Mouse (Mus musculus): ENCODE data around the gene Pgd. TPM values are rescaled to one million over a fixed set of nuclear protein-coding genes. Genes with fewer than 3 reads are reported as not detected.
"Not testable (repeated sequence)": the region's sequence is repeated elsewhere in the genome, so short reads cannot be mapped to it uniquely, and the experiment has no call there.

Gene Pgd
- polyA plus RNA-seq (2016; fragmentation: Nextera tagmentation; extraction: Ambion mirVana), result 90.0 and 91.1 TPM in 2 replicates

DNA sequence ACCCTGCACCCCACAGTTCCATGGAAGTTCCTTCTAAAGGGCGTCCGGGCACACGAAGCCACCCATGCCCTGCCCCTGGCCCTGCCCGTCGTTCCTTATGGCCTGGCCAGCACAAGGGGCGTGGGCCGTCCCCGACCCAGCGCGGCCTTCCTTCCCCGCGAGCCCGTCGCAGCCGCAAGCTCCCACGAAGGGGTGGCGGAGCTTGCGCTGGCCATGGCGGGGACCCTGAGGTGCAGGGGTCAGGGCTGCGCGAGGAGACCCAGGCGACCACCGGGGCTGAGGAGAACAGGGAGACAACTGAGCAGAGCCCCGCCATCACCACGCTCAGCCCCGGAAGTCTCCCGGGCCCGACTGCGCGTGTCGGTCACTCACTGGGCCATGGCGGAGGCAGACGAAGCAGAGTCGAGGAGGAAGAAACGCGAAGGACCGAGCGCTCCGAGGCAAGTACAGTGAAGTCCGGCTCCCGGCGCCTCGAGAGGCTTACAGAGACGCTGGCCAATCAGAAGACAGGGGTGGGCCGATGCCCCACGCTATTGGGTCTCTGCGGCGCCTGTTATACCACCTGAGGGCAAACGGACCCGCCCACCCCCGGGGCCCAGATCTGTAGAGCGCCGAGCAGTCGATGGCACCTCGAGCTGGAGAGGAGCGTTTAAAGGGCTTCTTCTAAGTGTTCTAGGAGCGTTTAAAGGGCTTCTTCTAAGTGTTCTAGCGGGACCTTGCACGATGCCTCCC lies at the start of gene Pgd:
Pgd (minus strand) TSS at position 557 of the 732 bp plus-strand sequence.
- H3K9me3 ChIP-seq (replicated peaks), result no peaks in the 10 kb centered on the region
- H3K4me1 ChIP-seq (replicated peaks), result peaks cover 31% of the 10 kb centered on the region
- H3K4me3 ChIP-seq, result peak within 1 kb of the TSS; percentile 92
- H3K36me3 ChIP-seq, result peaks cover 37% of the 10 kb centered on the region
- ATAC-seq (ENCODE audit: insufficient number of reproducible peaks, low FRiP score), result peak; percentile 99
- H3K4me2 ChIP-seq, result peak within 1 kb of the TSS; percentile 79
- H3K27ac ChIP-seq (ENCODE audit: poor library complexity, severe bottlenecking), result peak within 1 kb of the TSS; percentile 95
- peak within 1 kb of the TSS; percentile 92 for H3K9ac ChIP-seq
- under 1% methylated on average over 48 of the region's 59 CpGs for WGBS
- no peaks in the 10 kb centered on the region for H3K27me3 ChIP-seq (replicated peaks)

DNA sequence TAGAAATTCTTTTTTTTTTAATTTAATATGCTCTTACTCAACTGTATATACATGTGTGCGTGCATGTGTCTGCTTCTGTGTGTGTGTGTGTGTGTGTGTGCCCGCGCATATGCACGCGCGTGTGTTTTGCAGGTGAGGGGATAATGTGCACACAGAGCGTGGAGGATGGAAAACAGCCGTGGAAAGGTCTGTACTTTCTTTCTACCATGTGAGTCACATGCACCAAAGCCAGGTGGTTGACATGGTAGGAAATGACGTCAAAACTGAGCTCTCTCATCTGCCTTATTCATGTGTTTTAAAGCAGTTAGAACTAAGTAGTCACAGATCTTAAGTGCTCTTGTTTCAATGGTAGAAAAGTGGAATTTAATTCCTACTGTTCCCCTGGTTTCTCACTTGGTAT lies 49.4 kb upstream of the Pgd start:
- no peak overlapping the region for H3K9ac ChIP-seq
- WGBS, result 89% methylated on average over 9 of the region's 9 CpGs
- peaks cover 3% of the 10 kb centered on the region; the same call in 1 of the 2 replicates for H3K9me3 ChIP-seq (replicated peaks)
- H3K4me2 ChIP-seq, result no peak overlapping the region
- no peak for ATAC-seq (ENCODE audit: insufficient number of reproducible peaks, low FRiP score)
- H3K27ac ChIP-seq (ENCODE audit: poor library complexity, severe bottlenecking), result no peak overlapping the region
- H3K36me3 ChIP-seq, result peaks cover 80% of the 10 kb centered on the region
- no peak overlapping the region for H3K4me3 ChIP-seq
- 0 out of 2 replicates have a peak, but pooled peaks cover 6% of the 10 kb centered on the region for H3K4me1 ChIP-seq (replicated peaks)
- H3K27me3 ChIP-seq (replicated peaks), result no peaks in the 10 kb centered on the region

DNA sequence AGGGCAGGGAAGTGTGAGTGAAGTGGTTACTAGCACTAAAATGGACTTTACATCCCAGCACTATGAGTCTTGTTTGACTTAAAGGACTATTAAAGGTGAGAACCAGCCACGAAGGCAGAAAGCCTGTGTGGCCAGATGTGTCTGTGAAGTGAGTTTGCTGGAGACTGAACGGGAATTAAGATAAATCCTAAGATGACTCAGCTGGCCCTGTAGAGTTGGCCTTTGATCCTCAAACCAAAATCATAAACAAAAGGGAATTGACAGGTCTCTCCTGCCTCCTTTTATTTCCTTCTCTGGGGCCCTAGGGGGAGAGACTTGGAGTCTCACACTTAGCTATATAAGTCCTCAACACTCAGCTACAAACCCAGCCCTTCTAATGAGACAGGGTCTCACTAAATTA lies 48.8 kb upstream of the Pgd start:
- H3K4me3 ChIP-seq, result no peak overlapping the region
- no peaks in the 10 kb centered on the region for H3K27me3 ChIP-seq (replicated peaks)
- no peak overlapping the region for H3K4me2 ChIP-seq
- H3K27ac ChIP-seq (ENCODE audit: poor library complexity, severe bottlenecking), result no peak overlapping the region
- WGBS, result 46% methylated on average over 2 of the region's 2 CpGs
- no peak overlapping the region for H3K9ac ChIP-seq
- ATAC-seq (ENCODE audit: insufficient number of reproducible peaks, low FRiP score), result no peak
- H3K36me3 ChIP-seq, result peaks cover 80% of the 10 kb centered on the region
- peaks cover 3% of the 10 kb centered on the region; the same call in 1 of the 2 replicates for H3K9me3 ChIP-seq (replicated peaks)
- H3K4me1 ChIP-seq (replicated peaks), result 0 out of 2 replicates have a peak, but pooled peaks cover 6% of the 10 kb centered on the region

DNA sequence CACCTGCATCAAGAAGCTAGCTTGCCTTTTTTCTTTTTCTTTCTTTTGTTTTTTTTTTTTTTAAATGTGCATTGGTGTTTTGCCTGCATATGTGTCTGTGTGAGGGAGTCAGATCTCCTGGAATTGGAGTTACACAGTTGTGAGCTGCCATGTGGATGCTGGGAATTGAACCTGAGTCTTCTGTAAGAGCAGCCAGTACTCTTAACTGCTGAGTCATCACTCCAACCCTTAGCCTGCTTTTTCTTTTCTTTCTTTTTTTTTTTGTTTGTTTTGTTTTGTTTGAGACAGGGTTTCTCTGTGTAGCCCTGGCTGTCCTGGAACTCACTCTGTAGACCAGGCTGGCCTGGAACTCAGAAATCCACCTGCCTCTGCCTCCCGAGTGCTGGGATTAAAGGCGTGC lies 47.9 kb upstream of the Pgd start:
- H3K27me3 ChIP-seq (replicated peaks); ATAC-seq (ENCODE audit: insufficient number of reproducible peaks, low FRiP score); H3K4me1 ChIP-seq (replicated peaks); H3K4me2 ChIP-seq; H3K4me3 ChIP-seq; H3K27ac ChIP-seq (ENCODE audit: poor library complexity, severe bottlenecking); H3K9ac ChIP-seq; H3K9me3 ChIP-seq (replicated peaks): not testable (repeated sequence)
- peaks cover 80% of the 10 kb centered on the region for H3K36me3 ChIP-seq
- WGBS, result 97% methylated on average over 2 of the region's 2 CpGs

DNA sequence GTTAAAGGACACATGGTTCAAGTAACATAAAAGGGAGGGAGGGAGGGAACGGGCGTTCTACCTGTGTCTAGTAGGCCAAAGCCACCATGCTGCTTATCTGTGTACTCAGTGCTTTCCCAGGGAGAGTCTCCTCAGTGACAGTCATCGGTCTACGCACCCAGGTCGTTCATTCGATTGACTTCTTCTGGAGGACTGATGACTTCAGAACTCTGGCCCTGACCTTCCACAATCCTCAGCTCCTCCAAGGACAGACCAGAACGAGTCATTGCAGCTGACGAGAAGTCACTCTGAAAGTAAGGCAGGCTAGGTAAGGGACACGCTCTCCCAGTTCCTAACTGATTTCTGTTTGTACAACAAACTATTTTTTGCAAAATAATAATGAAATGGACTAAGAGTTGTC lies 46.9 kb upstream of the Pgd start:
- Histone ChIP-seq H3K4me1 (replicated peaks) (no peaks in the 10 kb centered on the region), H3K4me2 (no peak overlapping the region), H3K27ac (ENCODE audit: poor library complexity, severe bottlenecking) (no peak overlapping the region), H3K9ac (no peak overlapping the region), H3K9me3 (replicated peaks) (peaks cover 3% of the 10 kb centered on the region; the same call in 1 of the 2 replicates), H3K27me3 (replicated peaks) (no peaks in the 10 kb centered on the region), H3K4me3 (no peak overlapping the region), H3K36me3 (peaks cover 77% of the 10 kb centered on the region)
- no peak for ATAC-seq (ENCODE audit: insufficient number of reproducible peaks, low FRiP score)
- WGBS, result 89% methylated on average over 9 of the region's 9 CpGs

DNA sequence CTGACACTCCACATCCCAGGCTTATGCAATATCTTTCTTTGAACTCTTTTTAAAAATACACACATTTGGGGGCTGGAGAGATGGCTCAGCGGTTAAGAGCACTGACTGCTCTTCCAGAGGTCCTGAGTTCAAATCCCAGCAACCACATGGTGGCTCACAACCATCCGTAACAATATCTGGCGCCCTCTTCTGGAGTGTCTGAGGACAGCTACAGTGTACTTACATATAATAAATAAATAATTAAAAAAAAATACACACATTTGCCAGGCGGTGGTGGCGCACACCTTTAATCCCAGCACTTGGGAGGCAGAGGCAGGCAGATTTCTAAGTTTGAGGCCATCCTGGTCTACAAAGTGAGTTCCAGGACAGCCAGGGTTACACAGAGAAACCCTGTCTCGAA lies 44.9 kb upstream of the Pgd start:
- ATAC-seq (ENCODE audit: insufficient number of reproducible peaks, low FRiP score); H3K9me3 ChIP-seq (replicated peaks); H3K4me3 ChIP-seq; H3K27ac ChIP-seq (ENCODE audit: poor library complexity, severe bottlenecking); H3K4me1 ChIP-seq (replicated peaks); H3K4me2 ChIP-seq; H3K9ac ChIP-seq; H3K27me3 ChIP-seq (replicated peaks): not testable (repeated sequence)
- H3K36me3 ChIP-seq, result peaks cover 79% of the 10 kb centered on the region
- 94% methylated on average over 6 of the region's 6 CpGs for WGBS

DNA sequence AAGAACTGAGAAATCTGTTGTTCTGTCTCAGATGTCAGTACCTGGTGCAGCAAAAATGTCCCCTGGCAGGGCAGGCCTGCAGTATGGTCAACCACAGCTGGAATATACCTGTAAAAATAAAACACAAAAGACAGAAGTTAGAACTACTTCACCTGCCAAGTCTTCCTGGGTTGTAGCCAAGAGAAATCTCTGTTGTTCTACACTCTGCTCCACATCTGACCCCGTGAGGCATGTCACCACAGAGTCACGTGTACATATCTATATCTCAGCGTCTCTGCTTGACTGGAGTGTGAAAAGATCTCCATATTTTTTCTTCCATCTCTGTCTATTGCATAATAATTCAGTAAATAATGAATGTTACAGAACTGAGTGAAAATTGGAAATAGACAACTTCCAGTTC lies 35.9 kb upstream of the Pgd start:
- peaks cover 77% of the 10 kb centered on the region for H3K36me3 ChIP-seq
- H3K4me1 ChIP-seq (replicated peaks), result no peaks in the 10 kb centered on the region
- no peaks in the 10 kb centered on the region for H3K9me3 ChIP-seq (replicated peaks)
- H3K27ac ChIP-seq (ENCODE audit: poor library complexity, severe bottlenecking), result no peak overlapping the region
- WGBS, result 62% methylated on average over 3 of the region's 3 CpGs
- H3K4me3 ChIP-seq, result no peak overlapping the region
- no peaks in the 10 kb centered on the region for H3K27me3 ChIP-seq (replicated peaks)
- no peak overlapping the region for H3K9ac ChIP-seq
- ATAC-seq (ENCODE audit: insufficient number of reproducible peaks, low FRiP score), result no peak
- H3K4me2 ChIP-seq, result no peak overlapping the region

DNA sequence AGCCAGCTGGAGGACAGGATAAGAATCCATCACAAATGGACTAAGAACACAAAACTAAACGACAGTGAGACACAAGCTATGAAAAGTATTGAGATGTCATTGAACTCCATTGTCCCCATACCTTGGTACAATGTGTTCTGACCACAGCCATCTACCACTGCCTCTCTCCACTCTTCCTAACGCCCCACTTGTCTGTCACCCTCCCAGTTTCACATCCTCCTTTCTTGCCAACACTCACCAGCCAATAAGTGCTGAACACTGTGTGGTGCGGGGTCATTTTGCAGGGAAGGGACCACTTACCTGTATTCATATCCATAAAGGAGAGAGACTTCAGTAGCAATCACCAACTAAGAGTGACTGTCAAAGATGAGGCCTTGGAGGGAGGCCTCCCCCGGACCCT lies 34.5 kb upstream of the Pgd start:
- H3K9ac ChIP-seq, result no peak overlapping the region
- H3K36me3 ChIP-seq, result peaks cover 74% of the 10 kb centered on the region
- H3K4me1 ChIP-seq (replicated peaks), result no peaks in the 10 kb centered on the region
- 89% methylated on average over 4 of the region's 4 CpGs for WGBS
- H3K9me3 ChIP-seq (replicated peaks), result no peaks in the 10 kb centered on the region
- no peak overlapping the region for H3K27ac ChIP-seq (ENCODE audit: poor library complexity, severe bottlenecking)
- H3K27me3 ChIP-seq (replicated peaks), result no peaks in the 10 kb centered on the region
- no peak overlapping the region for H3K4me2 ChIP-seq
- ATAC-seq (ENCODE audit: insufficient number of reproducible peaks, low FRiP score), result no peak
- no peak overlapping the region for H3K4me3 ChIP-seq

DNA sequence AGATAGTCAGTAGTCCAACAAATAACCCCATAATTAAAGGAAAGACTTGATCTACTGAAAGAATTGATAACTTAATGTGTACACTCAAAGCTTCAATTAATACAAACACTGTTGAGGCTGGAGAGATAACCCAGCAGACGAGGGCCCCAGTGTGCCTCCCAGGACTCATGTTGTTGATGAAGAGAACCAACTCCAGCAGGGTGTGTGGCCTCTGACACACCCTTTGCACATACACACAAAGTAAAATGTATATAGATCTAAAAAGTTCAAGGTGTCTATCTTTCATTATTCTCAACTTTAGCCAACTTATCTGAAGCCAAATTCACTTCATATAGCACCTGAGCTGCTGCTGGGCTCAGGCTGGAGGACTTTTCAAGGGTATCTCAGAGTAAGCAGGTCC lies 30.6 kb upstream of the Pgd start:
- H3K9me3 ChIP-seq (replicated peaks), result no peaks in the 10 kb centered on the region; the same call in 1 of the 2 replicates
- no peak for ATAC-seq (ENCODE audit: insufficient number of reproducible peaks, low FRiP score)
- no peaks in the 10 kb centered on the region for H3K27me3 ChIP-seq (replicated peaks)
- no peak overlapping the region for H3K4me3 ChIP-seq
- peaks cover 76% of the 10 kb centered on the region for H3K36me3 ChIP-seq
- H3K9ac ChIP-seq, result no peak overlapping the region
- no peak overlapping the region for H3K4me2 ChIP-seq
- 59% methylated on average over 1 of the region's 1 CpGs for WGBS
- no peak overlapping the region for H3K27ac ChIP-seq (ENCODE audit: poor library complexity, severe bottlenecking)
- H3K4me1 ChIP-seq (replicated peaks), result no peaks in the 10 kb centered on the region

DNA sequence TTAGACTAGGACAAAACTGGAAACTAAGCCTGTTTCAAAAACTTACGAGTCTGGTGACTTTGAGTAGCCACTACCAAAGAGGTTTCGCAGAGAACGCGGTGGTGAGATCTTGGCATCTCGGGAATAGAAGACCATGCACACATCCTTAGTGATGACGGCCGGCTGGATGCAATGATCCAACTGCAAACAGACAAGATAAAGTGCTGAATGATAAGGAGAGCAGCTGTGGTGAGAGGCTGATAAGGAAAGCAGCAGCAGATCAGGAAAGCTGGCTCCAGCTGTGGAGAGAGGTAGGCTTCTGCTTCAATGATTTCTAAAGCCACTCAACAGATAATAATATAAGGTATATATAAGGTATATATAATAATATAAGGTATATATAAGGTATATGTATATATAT lies 24.5 kb upstream of the Pgd start:
- H3K9ac ChIP-seq, result no peak overlapping the region
- H3K4me2 ChIP-seq, result no peak overlapping the region
- no peak overlapping the region for H3K4me3 ChIP-seq
- H3K27me3 ChIP-seq (replicated peaks), result no peaks in the 10 kb centered on the region
- ATAC-seq (ENCODE audit: insufficient number of reproducible peaks, low FRiP score), result no peak
- no peak overlapping the region for H3K27ac ChIP-seq (ENCODE audit: poor library complexity, severe bottlenecking)
- no peaks in the 10 kb centered on the region; the same call in 1 of the 2 replicates for H3K9me3 ChIP-seq (replicated peaks)
- no peaks in the 10 kb centered on the region for H3K4me1 ChIP-seq (replicated peaks)
- peaks cover 78% of the 10 kb centered on the region for H3K36me3 ChIP-seq
- WGBS, result 33% methylated on average over 7 of the region's 7 CpGs

DNA sequence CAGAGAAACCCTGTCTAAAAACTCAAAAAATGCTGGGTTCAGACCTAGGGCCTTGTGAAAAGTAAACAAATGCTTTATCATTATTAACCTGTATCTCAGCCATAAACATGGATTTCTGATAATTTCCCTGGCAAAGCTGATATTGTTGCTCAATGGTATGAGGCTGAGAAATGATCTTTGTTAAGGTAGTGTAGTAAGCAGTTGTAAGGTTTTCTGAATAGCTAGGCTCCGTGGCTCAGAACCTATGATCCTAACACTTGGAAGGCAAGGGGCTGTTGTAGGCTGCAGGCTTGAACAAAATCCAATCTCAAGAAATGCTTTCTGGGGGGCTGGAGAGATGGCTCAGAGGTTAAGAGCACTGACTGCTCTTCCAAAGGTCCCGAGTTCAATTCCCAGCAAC lies 22.0 kb upstream of the Pgd start:
- no peaks in the 10 kb centered on the region; the same call in 1 of the 2 replicates for H3K9me3 ChIP-seq (replicated peaks)
- 87% methylated on average over 2 of the region's 2 CpGs for WGBS
- H3K36me3 ChIP-seq, result peaks cover 83% of the 10 kb centered on the region
- no peak overlapping the region for H3K27ac ChIP-seq (ENCODE audit: poor library complexity, severe bottlenecking)
- no peaks in the 10 kb centered on the region for H3K4me1 ChIP-seq (replicated peaks)
- H3K27me3 ChIP-seq (replicated peaks), result no peaks in the 10 kb centered on the region
- H3K4me2 ChIP-seq, result no peak overlapping the region
- no peak overlapping the region for H3K9ac ChIP-seq
- H3K4me3 ChIP-seq, result no peak overlapping the region
- ATAC-seq (ENCODE audit: insufficient number of reproducible peaks, low FRiP score), result no peak

DNA sequence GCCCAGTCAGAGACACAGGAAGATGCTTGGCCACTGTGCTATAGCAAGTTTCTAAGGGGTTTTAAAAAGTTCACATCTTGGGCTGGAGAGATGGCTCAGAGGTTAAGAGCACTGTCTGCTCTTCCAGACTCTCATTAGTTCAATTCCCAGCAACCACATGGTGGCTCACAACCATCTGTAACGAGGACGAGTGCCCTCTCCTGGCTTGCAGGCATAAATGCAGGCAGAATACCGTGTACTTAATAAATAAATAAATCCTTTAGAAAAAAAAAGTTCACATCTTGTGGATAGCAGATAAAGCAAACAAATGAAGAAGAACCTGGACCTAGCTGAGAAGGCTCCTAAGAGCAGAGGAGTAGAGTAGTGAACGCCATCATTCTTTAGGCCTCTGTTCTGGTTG lies 16.2 kb upstream of the Pgd start:
- WGBS, result 49% methylated on average over 4 of the region's 4 CpGs
- Histone ChIP-seq H3K36me3 (peaks cover 87% of the 10 kb centered on the region), H3K27me3 (replicated peaks) (no peaks in the 10 kb centered on the region), H3K4me3 (no peak overlapping the region), H3K9ac (no peak overlapping the region), H3K4me2 (no peak overlapping the region), H3K9me3 (replicated peaks) (no peaks in the 10 kb centered on the region), H3K27ac (ENCODE audit: poor library complexity, severe bottlenecking) (no peak overlapping the region), H3K4me1 (replicated peaks) (no peaks in the 10 kb centered on the region)
- no peak for ATAC-seq (ENCODE audit: insufficient number of reproducible peaks, low FRiP score)
